Mouse (Mus musculus): ENCODE data around the gene Gucy2g. TPM values are rescaled to one million over a fixed set of nuclear protein-coding genes. Genes with fewer than 3 reads are reported as not detected.
A peak's percentile ranks its signal among the peaks of the same experiment; 100 is the strongest.

The Gucy2g gene
- total and polyA plus RNA-seq, 3 experiments = 0.65 to 2.4 TPM; not detected in 1

DNA sequence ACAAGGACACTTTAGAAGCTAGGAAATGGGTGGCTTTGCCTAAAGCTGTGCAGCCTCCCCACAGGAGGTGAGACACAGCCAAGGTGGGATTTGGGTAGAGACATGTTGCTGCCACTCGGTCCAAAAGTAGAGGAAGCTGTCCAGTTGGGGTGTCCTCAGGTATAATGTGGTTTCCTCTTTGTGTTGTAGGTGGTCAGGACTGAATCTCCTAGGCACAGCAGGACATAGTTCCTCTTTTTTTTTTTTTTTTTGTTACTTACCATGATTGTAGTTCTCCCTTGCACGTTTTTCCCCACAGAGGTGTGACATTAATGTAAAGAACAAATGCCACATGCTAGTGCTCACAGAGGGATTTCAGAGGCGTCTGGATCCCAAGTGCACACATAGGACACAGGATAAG, 24.2 kb upstream of the Gucy2g start:
- Histone ChIP-seq H3K36me3 (ENCODE audit: control insufficient read depth in 1 of 2, insufficient read depth in 2 of 2, low read length in 2 of 2) (peaks cover 21 to 23% of the 10 kb centered on the region in 2 experiments), H3K4me3 (ENCODE audit: control insufficient read depth in 1 of 2, insufficient read depth in 1 of 2, low read depth in 2 of 2, low read length in 2 of 2) (no peak overlapping the region)

GRCm38 (mm10) chr19:55260389-55261184, 19.6 kb upstream of the Gucy2g start:
- Histone ChIP-seq H3K27me3 (ENCODE audit: control insufficient read depth in 1 of 2, insufficient read depth in 2 of 2, low read length in 2 of 2) (no peaks in the 10 kb centered on the region), H3K36me3 (ENCODE audit: control insufficient read depth in 1 of 2, insufficient read depth in 2 of 2, low read length in 2 of 2) (peaks cover 20 to 52% of the 10 kb centered on the region in 2 experiments), H3K4me1 (ENCODE audit: control insufficient read depth in 1 of 2, insufficient read depth in 2 of 2, low read length in 2 of 2) (peaks cover 34 to 44% of the 10 kb centered on the region in 2 experiments), H3K79me2 (ENCODE audit: control insufficient read depth, insufficient read depth, low read length, poor library complexity) (peaks cover 68% of the 10 kb centered on the region), H3K4me3 (ENCODE audit: control insufficient read depth in 1 of 2, insufficient read depth in 1 of 2, low read depth in 2 of 2, low read length in 2 of 2) (no peak overlapping the region), H3K27ac (ENCODE audit: control insufficient read depth, low read depth, low read length) (no peak overlapping the region), H3K9ac (ENCODE audit: control insufficient read depth, low read depth, low read length, poor library complexity, severe bottlenecking) (no peak overlapping the region), H3K9me3 (replicated peaks; ENCODE audit: insufficient read depth, low read length) (no peaks in the 10 kb centered on the region)
- TF ChIP-seq POLR2AphosphoS5 (IDR thresholded peaks at IDR 0.05; ENCODE audit: borderline replicate concordance, low read depth, low read length) = no peak
- DNase-seq (ENCODE audit: low read depth, low spot score) = no peak

More for the DNA sequence above, 24.2 kb upstream of the Gucy2g start:
- TF ChIP-seq MYC (IDR thresholded peaks at IDR 0.05; ENCODE audit: low read depth, low read length) = peak; percentile 93
- TF ChIP-seq HCFC1 (IDR thresholded peaks at IDR 0.05; ENCODE audit: low read depth, low read length) = no peak
- 0 out of 2 replicates have a peak, but pooled peaks have one; percentile 22 for TF ChIP-seq ZKSCAN1 (IDR thresholded peaks at IDR 0.05; ENCODE audit: low read depth, low read length)
- TF ChIP-seq POLR2A (IDR thresholded peaks at IDR 0.05; ENCODE audit: control insufficient read depth in 1 of 2, insufficient read depth in 1 of 2, low read depth in 1 of 2, low read length in 2 of 2, poor library complexity in 1 of 2) = 0 out of 4 replicates have a peak, but pooled peaks of 1 of the 2 experiments have one; percentile 30
- no peak for TF ChIP-seq POLR2AphosphoS2 (IDR thresholded peaks at IDR 0.05; ENCODE audit: low read length)
- TF ChIP-seq RCOR1 (IDR thresholded peaks at IDR 0.05; ENCODE audit: low read depth, low read length) = peak; percentile 52
- TF ChIP-seq SIN3A (IDR thresholded peaks at IDR 0.05; ENCODE audit: low read length) = peak; percentile 59; the same call in 1 of the 2 replicates
- peak; percentile 70 for TF ChIP-seq MAX (IDR thresholded peaks at IDR 0.05; ENCODE audit: low read length)
- TF ChIP-seq BHLHE40 (IDR thresholded peaks at IDR 0.05; ENCODE audit: borderline replicate concordance, low read depth, low read length) = peak; percentile 86
- peak; percentile 98 for TF ChIP-seq ZNF384 (IDR thresholded peaks at IDR 0.05; ENCODE audit: low read depth, low read length)
- peak; percentile 64 for TF ChIP-seq MXI1 (IDR thresholded peaks at IDR 0.05; ENCODE audit: low read depth, low read length)
- peak; percentile 51 to 83 for TF ChIP-seq EP300 (IDR thresholded peaks at IDR 0.05; ENCODE audit: low read depth in 1 of 2, low read length in 2 of 2)
- peak; percentile 39 for TF ChIP-seq TAL1 (IDR thresholded peaks at IDR 0.05; ENCODE audit: low read length)
- TF ChIP-seq TBP (IDR thresholded peaks at IDR 0.05; ENCODE audit: low read depth, low read length) = peak; percentile 22; the same call in 1 of the 2 replicates
- peak; percentile 53; the same call in 1 of the 2 replicates for TF ChIP-seq GATA1 (IDR thresholded peaks at IDR 0.05; ENCODE audit: low read depth, low read length)
- TF ChIP-seq MEF2A (IDR thresholded peaks at IDR 0.05; ENCODE audit: extremely low read depth, insufficient replicate concordance, low read depth, low read length, poor library complexity, severe bottlenecking) = no peak
- no peak for TF ChIP-seq POLR2AphosphoS5 (IDR thresholded peaks at IDR 0.05; ENCODE audit: borderline replicate concordance, low read depth, low read length)
- no peak for TF ChIP-seq CHD1 (IDR thresholded peaks at IDR 0.05; ENCODE audit: low read depth, low read length)
- TF ChIP-seq TCF12 (IDR thresholded peaks at IDR 0.05; ENCODE audit: low read depth, low read length) = peak; percentile 45; the same call in 1 of the 2 replicates
- Histone ChIP-seq H3K27me3 (ENCODE audit: control insufficient read depth in 1 of 2, insufficient read depth in 2 of 2, low read length in 2 of 2) (no peaks in the 10 kb centered on the region), H3K4me1 (ENCODE audit: control insufficient read depth in 1 of 2, insufficient read depth in 2 of 2, low read length in 2 of 2) (peaks cover 9 to 15% of the 10 kb centered on the region in 2 experiments), H3K79me2 (ENCODE audit: control insufficient read depth, insufficient read depth, low read length, poor library complexity) (peaks cover 50% of the 10 kb centered on the region), H3K9ac (ENCODE audit: control insufficient read depth, low read depth, low read length, poor library complexity, severe bottlenecking) (no peak overlapping the region), H3K27ac (ENCODE audit: control insufficient read depth, low read depth, low read length) (peak overlapping the region; percentile 28; the same call in 1 of the 2 replicates), H3K9me3 (replicated peaks; ENCODE audit: insufficient read depth, low read length) (no peaks in the 10 kb centered on the region)
- peak; percentile 76 for DNase-seq (ENCODE audit: low read depth, low spot score)

Measured in MEL (cell line).